Mouse (Mus musculus) retina, postnatal 7 days (tissue): Measurements from ENCODE around the gene Dpm2.

Experiments used
- DNase-seq: peaks from one replicate; pipeline ENCODE4 v3.0.0-alpha.2; 2012; ENCODE audit warnings: low read depth, low spot score

Gene Dpm2

GRCm38 (mm10) chr2:32570698-32571494, at the start of gene Dpm2:
Dpm2 (plus strand) TSS chr2:32570858.
- peak; percentile 80 for DNase-seq

GRCm38 (mm10) chr2:32524536-32525031, 46.1 kb upstream of the Dpm2 start:
- DNase-seq: no peak

GRCm38 (mm10) chr2:32525816-32526215, 44.8 kb upstream of the Dpm2 start:
- DNase-seq: no peak

- DNase-seq: no peak
Measured at GRCm38 (mm10) chr2:32527468-32527966, 43.1 kb upstream of the Dpm2 start.

GRCm38 (mm10) chr2:32528326-32528725, 42.3 kb upstream of the Dpm2 start:
- DNase-seq: no peak

- DNase-seq: no peak
Measured at GRCm38 (mm10) chr2:32530479-32530878, 40.2 kb upstream of the Dpm2 start.

GRCm38 (mm10) chr2:32533163-32533562, 37.5 kb upstream of the Dpm2 start:
- DNase-seq: no peak

- no peak for DNase-seq
Measured at GRCm38 (mm10) chr2:32534061-32534732, 36.5 kb upstream of the Dpm2 start.

GRCm38 (mm10) chr2:32534733-32535471, 35.8 kb upstream of the Dpm2 start, which contains the start of gene Fam102a:
Fam102a (plus strand) TSS chr2:32535332.
- peak; percentile 94 for DNase-seq

GRCm38 (mm10) chr2:32535501-32535991, 35.1 kb upstream of the Dpm2 start:
- DNase-seq: no peak

GRCm38 (mm10) chr2:32536086-32536633, 34.5 kb upstream of the Dpm2 start:
- DNase-seq: peak; percentile 13

- DNase-seq: peak; percentile 11
Measured at GRCm38 (mm10) chr2:32536634-32537359, 33.9 kb upstream of the Dpm2 start.

GRCm38 (mm10) chr2:32537360-32537905, 33.2 kb upstream of the Dpm2 start:
- peak; percentile 14 for DNase-seq

GRCm38 (mm10) chr2:32537941-32538340, 32.7 kb upstream of the Dpm2 start:
- DNase-seq: no peak

- peak; percentile 19 for DNase-seq
Measured at GRCm38 (mm10) chr2:32538461-32538860, 32.2 kb upstream of the Dpm2 start.

- DNase-seq: no peak
Measured at GRCm38 (mm10) chr2:32539452-32539981, 31.1 kb upstream of the Dpm2 start.

GRCm38 (mm10) chr2:32541333-32541908, 29.2 kb upstream of the Dpm2 start:
- DNase-seq: no peak

GRCm38 (mm10) chr2:32541986-32542573, 28.6 kb upstream of the Dpm2 start:
- no peak for DNase-seq

- no peak for DNase-seq
Measured at GRCm38 (mm10) chr2:32543031-32543449, 27.6 kb upstream of the Dpm2 start.
